ENCODE assay signal across 8 mouse cellular contexts in genomic region chr2:4880737-4881349, GRCm38 (mm10). TPM values are rescaled to one million over a fixed set of nuclear protein-coding genes. Genes with fewer than 3 reads are reported as not detected.
DNase-seq lines count a peak whose midpoint lies in the region; ATAC-seq lines count a peak whose summit lies in the region.

No protein-coding gene starts in this region.

- ATAC-seq in liver, embryonic 15.5 days (ENCODE audit: insufficient read depth): no peak
- no peak for ATAC-seq in activated CD4-positive, CD25-positive, alpha-beta regulatory T cell, adult 4 months

- H3K27me3 ChIP-seq in liver, embryonic 15.5 days: peaks cover 24% of the 10 kb centered on the region; the same call in 1 of the 2 replicates

- H3K4me1 ChIP-seq in liver, embryonic 15.5 days (replicated peaks): peaks cover 29% of the 10 kb centered on the region

- peak overlapping the region; percentile 94; the same call in 1 of the 2 replicates for H3K27ac ChIP-seq in liver, embryonic 15.5 days (replicated peaks)

- peak; percentile 7 to 23 for DNase-seq in thymus, adult 18-20 months
- DNase-seq in thymus, postnatal 36 days: no peak
- DNase-seq in c-Kit-positive CD71-positive TER-119-negative erythroid progenitor cells, embryonic 14.5 days (ENCODE audit: low read depth): peak; percentile 11
- DNase-seq in frontal cortex, postnatal 14 days (ENCODE audit: low spot score in 2 of 2): peak; percentile 17 to 41
- peak; percentile 34 for DNase-seq in kidney, adult 18-20 months
- peak; percentile 26 for DNase-seq in ovary, postnatal 14 days (ENCODE audit: low spot score)

- peak overlapping the region; percentile 97 for H3K4me3 ChIP-seq in liver, embryonic 15.5 days (replicated peaks)

- no peaks in the 10 kb centered on the region for H3K9me3 ChIP-seq in liver, embryonic 15.5 days (replicated peaks)

- H3K36me3 ChIP-seq in liver, embryonic 15.5 days (replicated peaks): peaks cover 17% of the 10 kb centered on the region

- WGBS in liver, embryonic 15.5 days (ENCODE audit: insufficient replicate concordance): 7% methylated on average over 20 of the region's 20 CpGs

- peak overlapping the region; percentile 92 for H3K4me2 ChIP-seq in liver, embryonic 15.5 days

- H3K9ac ChIP-seq in liver, embryonic 15.5 days: peak overlapping the region; percentile 97

RNA-seq across cellular contexts. Expression of gene Sephs1, which starts 0.5 kb away (rescaled TPM):
- 25.9 and 27.9 TPM in 2 replicates for polyA plus RNA-seq in liver, embryonic 15.5 days (2015; fragmentation: Nextera tagmentation; extraction: Ambion mirVana)
- 10 to 100 TPM; 29.3 to 29.8 TPM for polyA plus RNA-seq in activated CD4-positive, CD25-positive, alpha-beta regulatory T cell, adult 4 months (2017; shearing (Covaris generic))

RNA-seq across cellular contexts. Expression of gene Phyh, which starts 38.0 kb away (rescaled TPM):
- 92.8 and 103 TPM in 2 replicates for polyA plus RNA-seq in liver, embryonic 15.5 days (2015; fragmentation: Nextera tagmentation; extraction: Ambion mirVana)
- 10 to 100 TPM; 89.5 to 92.7 TPM for polyA plus RNA-seq in activated CD4-positive, CD25-positive, alpha-beta regulatory T cell, adult 4 months (2017; shearing (Covaris generic))

Comparison
In these comparisons a context has a peak if more than half of its experiments do, and no peak if none do; other contexts are left out.
1. DNase-seq: peak in thymus, adult 18-20 months (2 of 2), c-Kit-positive CD71-positive TER-119-negative erythroid progenitor cells, embryonic 14.5 days (single experiment), frontal cortex, postnatal 14 days (2 of 2), kidney, adult 18-20 months (single experiment) and ovary, postnatal 14 days (single experiment); none in thymus, postnatal 36 days (0 of 2).